Mouse (Mus musculus): Measurements from ENCODE around the gene Fam32a.

DNA sequence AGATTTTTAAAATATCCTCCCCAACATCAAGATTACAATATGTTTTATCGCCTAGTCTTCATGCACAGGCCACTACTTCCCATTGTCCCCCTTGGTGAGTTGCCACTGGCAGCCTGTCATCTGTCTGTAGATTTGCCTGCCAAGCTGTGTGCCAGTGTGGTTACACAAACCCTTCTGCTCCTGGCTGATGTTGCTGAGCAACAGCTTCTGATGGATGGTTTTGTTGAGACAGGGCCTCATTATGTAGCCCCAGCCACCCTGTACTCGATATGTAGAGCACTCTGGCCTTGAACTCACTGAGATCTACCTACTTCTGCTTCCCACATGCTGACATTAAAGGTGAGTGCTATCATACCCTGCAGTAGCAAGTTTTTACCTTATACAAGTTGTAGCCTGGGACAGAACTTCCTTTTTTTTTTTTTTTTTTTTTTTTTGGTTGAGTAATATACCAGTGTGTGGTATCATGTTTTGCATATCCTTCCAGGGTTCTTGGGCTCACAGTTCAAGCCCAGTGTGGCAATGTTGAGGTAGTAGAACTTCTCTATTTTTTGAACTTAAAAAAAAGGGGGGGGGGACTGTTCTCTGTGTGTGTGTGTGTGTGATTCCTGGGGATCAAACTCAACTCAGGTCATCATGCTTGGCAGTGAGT is 35.9 kb upstream of the Fam32a start:
- TF ChIP-seq POLR2A (IDR thresholded peaks at IDR 0.05; ENCODE audit: low read depth, low read length) (no peak), CTCF (IDR thresholded peaks at IDR 0.05; ENCODE audit: borderline replicate concordance, insufficient read depth, low read length) (no peak)
